Mouse (Mus musculus): ENCODE data around the gene Nell2. TPM values are rescaled to one million over a fixed set of nuclear protein-coding genes. Genes with fewer than 3 reads are reported as not detected.

Gene Nell2
- polyA plus RNA-seq, 1 experiment = 0.46 TPM

GRCm38 (mm10) chr15:95430000-95430399, 98.4 kb downstream of the Nell2 start:
- no peak for TF ChIP-seq CTCF (IDR thresholded peaks at IDR 0.05; ENCODE audit: extremely low read depth, insufficient read length, insufficient replicate concordance, low read depth, low read length)
- no peak for TF ChIP-seq POLR2A (IDR thresholded peaks at IDR 0.05; ENCODE audit: low read depth, low read length)
- WGBS = 92% methylated on average over 8 of the region's 8 CpGs

GRCm38 (mm10) chr15:95428003-95428663, 100.2 kb downstream of the Nell2 start:
- Histone ChIP-seq H3K4me3 (ENCODE audit: low read depth, low read length) (no peak overlapping the region), H3K4me1 (ENCODE audit: control insufficient read depth, insufficient read depth, insufficient read length, low read length) (no peaks in the 10 kb centered on the region), H3K27me3 (ENCODE audit: control insufficient read depth, insufficient read depth, low read length) (no peaks in the 10 kb centered on the region), H3K27ac (ENCODE audit: insufficient read depth, low read depth, low read length) (no peak overlapping the region), H3K36me3 (ENCODE audit: control insufficient read depth, insufficient read depth, low read length) (no peaks in the 10 kb centered on the region)
- TF ChIP-seq POLR2A (IDR thresholded peaks at IDR 0.05; ENCODE audit: low read depth, low read length) = no peak
- no peak for TF ChIP-seq CTCF (IDR thresholded peaks at IDR 0.05; ENCODE audit: extremely low read depth, insufficient read length, insufficient replicate concordance, low read depth, low read length)
- WGBS = 70% methylated on average over 7 of the region's 7 CpGs

More at GRCm38 (mm10) chr15:95430000-95430399, 98.4 kb downstream of the Nell2 start:
- Histone ChIP-seq H3K27me3 (ENCODE audit: control insufficient read depth, insufficient read depth, low read length) (no peaks in the 10 kb centered on the region), H3K4me3 (ENCODE audit: low read depth, low read length) (no peak overlapping the region), H3K27ac (ENCODE audit: insufficient read depth, low read depth, low read length) (no peak overlapping the region), H3K36me3 (ENCODE audit: control insufficient read depth, insufficient read depth, low read length) (no peaks in the 10 kb centered on the region), H3K4me1 (ENCODE audit: control insufficient read depth, insufficient read depth, insufficient read length, low read length) (no peaks in the 10 kb centered on the region)

- no peak for TF ChIP-seq POLR2A (IDR thresholded peaks at IDR 0.05; ENCODE audit: low read depth, low read length)
- TF ChIP-seq CTCF (IDR thresholded peaks at IDR 0.05; ENCODE audit: extremely low read depth, insufficient read length, insufficient replicate concordance, low read depth, low read length) = no peak
- H3K36me3 ChIP-seq (ENCODE audit: control insufficient read depth, insufficient read depth, low read length) = no peaks in the 10 kb centered on the region
- no peaks in the 10 kb centered on the region for H3K27me3 ChIP-seq (ENCODE audit: control insufficient read depth, insufficient read depth, low read length)
- no peak overlapping the region for H3K4me3 ChIP-seq (ENCODE audit: low read depth, low read length)
- 77% methylated on average over 7 of the region's 7 CpGs for WGBS
- no peak overlapping the region for H3K27ac ChIP-seq (ENCODE audit: insufficient read depth, low read depth, low read length)
- no peaks in the 10 kb centered on the region for H3K4me1 ChIP-seq (ENCODE audit: control insufficient read depth, insufficient read depth, insufficient read length, low read length)
These were observed 103.3 kb downstream of the Nell2 start for GRCm38 (mm10) chr15:95425085-95425484.

- no peak for TF ChIP-seq CTCF (IDR thresholded peaks at IDR 0.05; ENCODE audit: extremely low read depth, insufficient read length, insufficient replicate concordance, low read depth, low read length)
- TF ChIP-seq POLR2A (IDR thresholded peaks at IDR 0.05; ENCODE audit: low read depth, low read length) = no peak
- WGBS = 85% methylated on average over 15 of the region's 15 CpGs
- no peaks in the 10 kb centered on the region for H3K27me3 ChIP-seq (ENCODE audit: control insufficient read depth, insufficient read depth, low read length)
- no peak overlapping the region for H3K27ac ChIP-seq (ENCODE audit: insufficient read depth, low read depth, low read length)
- H3K36me3 ChIP-seq (ENCODE audit: control insufficient read depth, insufficient read depth, low read length) = no peaks in the 10 kb centered on the region
- H3K4me1 ChIP-seq (ENCODE audit: control insufficient read depth, insufficient read depth, insufficient read length, low read length) = no peaks in the 10 kb centered on the region
- no peak overlapping the region for H3K4me3 ChIP-seq (ENCODE audit: low read depth, low read length)
These were observed 106.0 kb downstream of the Nell2 start for GRCm38 (mm10) chr15:95422226-95422950.

GRCm38 (mm10) chr15:95418641-95419040, 109.7 kb downstream of the Nell2 start:
- Histone ChIP-seq H3K27ac (ENCODE audit: insufficient read depth, low read depth, low read length) (no peak overlapping the region), H3K36me3 (ENCODE audit: control insufficient read depth, insufficient read depth, low read length) (no peaks in the 10 kb centered on the region), H3K27me3 (ENCODE audit: control insufficient read depth, insufficient read depth, low read length) (no peaks in the 10 kb centered on the region), H3K4me3 (ENCODE audit: low read depth, low read length) (no peak overlapping the region), H3K4me1 (ENCODE audit: control insufficient read depth, insufficient read depth, insufficient read length, low read length) (no peaks in the 10 kb centered on the region)
- WGBS = 80% methylated on average over 4 of the region's 4 CpGs
- TF ChIP-seq CTCF (IDR thresholded peaks at IDR 0.05; ENCODE audit: extremely low read depth, insufficient read length, insufficient replicate concordance, low read depth, low read length) = no peak
- no peak for TF ChIP-seq POLR2A (IDR thresholded peaks at IDR 0.05; ENCODE audit: low read depth, low read length)

- WGBS = 61% methylated on average over 5 of the region's 5 CpGs
- no peak overlapping the region for H3K27ac ChIP-seq (ENCODE audit: insufficient read depth, low read depth, low read length)
These were observed 116.2 kb downstream of the Nell2 start for GRCm38 (mm10) chr15:95411949-95412741.

More at GRCm38 (mm10) chr15:95411949-95412741, 116.2 kb downstream of the Nell2 start:
- Histone ChIP-seq H3K27me3 (ENCODE audit: control insufficient read depth, insufficient read depth, low read length) (no peaks in the 10 kb centered on the region), H3K4me1 (ENCODE audit: control insufficient read depth, insufficient read depth, insufficient read length, low read length) (no peaks in the 10 kb centered on the region), H3K36me3 (ENCODE audit: control insufficient read depth, insufficient read depth, low read length) (no peaks in the 10 kb centered on the region), H3K4me3 (ENCODE audit: low read depth, low read length) (no peak overlapping the region)
- TF ChIP-seq CTCF (IDR thresholded peaks at IDR 0.05; ENCODE audit: extremely low read depth, insufficient read length, insufficient replicate concordance, low read depth, low read length) (no peak), POLR2A (IDR thresholded peaks at IDR 0.05; ENCODE audit: low read depth, low read length) (no peak)

All from small intestine, adult 2 months (tissue).